Mouse (Mus musculus) megakaryocyte, embryonic 14.5 days (primary cell): ENCODE results near the gene Wdr77.

Experiments
- FLI1 ChIP-seq: IDR thresholded peaks from 2 replicates; pipeline ENCODE4 v1.6.1; 2012; ENCODE audit warnings: low read length, inconsistent platforms, mixed read lengths
- GATA1 ChIP-seq: IDR thresholded peaks from 3 replicates; pipeline ENCODE4 v1.6.1; 2012; ENCODE audit warnings: mixed read lengths, low read length, inconsistent platforms, borderline replicate concordance

- no peak for TF ChIP-seq GATA1
- 0 out of 2 replicates have a peak, but pooled peaks have one; percentile 38 for TF ChIP-seq FLI1
Observed at GRCm38 (mm10) chr3:105958974-105959580, at the start of gene Wdr77.
